Mouse (Mus musculus): ENCODE measurements at regions not wholly inside any gene's neighbourhood (a gene's known extent, or its start where the extent isn't known, plus 50 kb on each side); places are given as distances from the start of the nearest gene placed in this dataset.

DNA sequence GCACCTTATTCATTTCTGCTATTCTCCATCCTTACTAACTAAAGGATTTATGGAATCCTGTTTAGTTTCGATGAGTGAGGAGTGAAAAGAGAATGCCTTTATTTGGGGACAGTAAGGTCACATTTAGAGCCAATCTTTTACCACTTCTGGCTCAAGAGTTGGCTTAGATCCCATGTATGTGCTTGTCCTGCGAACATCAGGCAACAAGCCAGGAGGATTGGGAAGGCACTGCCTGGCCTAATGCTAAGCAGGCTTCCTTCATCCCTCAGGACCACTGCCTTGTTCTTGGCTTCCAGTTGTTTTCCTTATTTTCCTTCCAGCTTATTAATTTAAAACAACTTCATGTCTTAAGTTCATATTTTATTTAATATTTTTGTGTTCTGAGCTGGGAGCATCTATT is 442.9 kb downstream of the Vgll3 start:
- DNase-seq, result peak; percentile 12 to 51

- no peak for DNase-seq
Measured at GRCm38 (mm10) chr16:66268987-66269386, 453.9 kb downstream of the Vgll3 start.

DNA sequence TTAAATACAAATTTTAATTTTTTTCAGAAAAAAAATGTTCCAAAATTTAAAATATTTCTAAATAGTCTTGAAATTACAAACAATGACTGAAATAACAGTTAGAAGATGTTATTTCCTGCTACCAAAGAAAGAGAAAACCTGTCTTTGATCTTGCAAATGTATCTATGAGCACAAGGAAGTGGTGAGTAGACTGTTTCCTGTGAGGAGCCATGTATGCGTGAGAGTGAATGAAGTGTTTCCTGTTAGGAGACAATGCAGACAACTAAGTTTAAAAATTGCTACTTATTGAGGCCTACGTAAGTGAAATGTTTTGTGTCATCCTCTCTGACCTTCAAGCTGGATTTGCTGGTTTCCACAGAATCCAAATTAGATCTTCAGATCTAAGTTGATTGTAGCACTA is 461.6 kb downstream of the Vgll3 start:
- no peak for DNase-seq
